14 mouse cellular contexts compared by ENCODE assay signal in the genomic region with DNA sequence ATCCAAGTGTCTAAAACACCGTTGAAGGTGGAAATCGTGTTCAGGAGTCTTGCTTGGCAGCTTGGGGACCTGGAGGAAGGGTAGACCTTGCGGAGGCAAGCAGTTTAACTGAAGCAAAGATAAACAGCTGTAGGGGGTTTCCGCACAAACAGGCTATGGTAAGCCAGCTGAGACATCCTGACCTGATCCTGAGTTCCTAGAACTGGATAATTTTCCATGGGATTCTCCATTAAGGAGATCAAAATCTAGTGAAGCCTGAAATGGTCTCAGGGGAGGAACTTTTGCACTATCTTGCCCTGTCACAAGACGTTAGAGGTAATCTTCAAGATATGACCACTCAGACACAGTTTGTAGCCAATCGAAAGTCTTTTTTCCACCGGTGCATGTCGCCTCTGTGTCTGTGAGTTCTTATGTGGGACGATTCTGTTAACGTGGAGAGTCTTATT. TPM values are rescaled to one million over a fixed set of nuclear protein-coding genes. Genes with fewer than 3 reads are reported as not detected.
A peak's percentile ranks its signal among the peaks of the same experiment; 100 is the strongest.
DNase-seq lines count a peak whose midpoint lies in the region; ATAC-seq and TF ChIP-seq lines count a peak whose summit lies in the region.
"Had no signal": no experiment of that assay in that cellular context is flagged by ENCODE, and none has a peak within 500 bp of the region (broad histone marks: within the 10 kb centered on the region; RNA-seq: fewer than 3 reads in every experiment).

No protein-coding gene starts in this region.

- no peak for TF ChIP-seq EP300 in lung, postnatal 0 days (IDR thresholded peaks at IDR 0.05)

- no peak overlapping the region for H3K4me2 ChIP-seq in lung, postnatal 0 days (replicated peaks; ENCODE audit: low read depth, low read length)
- H3K4me2 ChIP-seq in liver, embryonic 12.5 days: peak overlapping the region; percentile 53
- no peak overlapping the region for H3K4me2 ChIP-seq in intestine, embryonic 15.5 days (replicated peaks)
- H3K4me2 ChIP-seq: forebrain, embryonic 13.5 days; lung, embryonic 15.5 days; midbrain, embryonic 13.5 days; neural tube, embryonic 12.5 days had no signal

- H3K27me3 ChIP-seq in lung, postnatal 0 days (replicated peaks; ENCODE audit: insufficient read depth, low read length): no peaks in the 10 kb centered on the region
- H3K27me3 ChIP-seq in liver, embryonic 12.5 days (replicated peaks): no peaks in the 10 kb centered on the region
- H3K27me3 ChIP-seq in intestine, embryonic 15.5 days (replicated peaks): no peaks in the 10 kb centered on the region
- H3K27me3 ChIP-seq: forebrain, embryonic 13.5 days; lung, embryonic 15.5 days; midbrain, embryonic 13.5 days; neural tube, embryonic 12.5 days had no signal

- H3K4me3 ChIP-seq in lung, postnatal 0 days (ENCODE audit: low read depth, low read length): no peak overlapping the region
- H3K4me3 ChIP-seq in liver, embryonic 12.5 days: no peak overlapping the region
- H3K4me3 ChIP-seq in intestine, embryonic 15.5 days (replicated peaks): no peak overlapping the region
- H3K4me3 ChIP-seq: forebrain, embryonic 13.5 days; lung, embryonic 15.5 days; midbrain, embryonic 13.5 days; neural tube, embryonic 12.5 days had no signal

- no peak for ATAC-seq in lung, postnatal 0 days
- ATAC-seq in liver, embryonic 12.5 days: peak; percentile 72
- ATAC-seq in intestine, embryonic 15.5 days: no peak
- ATAC-seq: forebrain, embryonic 13.5 days; midbrain, embryonic 13.5 days had no signal

- no peaks in the 10 kb centered on the region for H3K36me3 ChIP-seq in lung, postnatal 0 days (ENCODE audit: insufficient read depth, low read length)
- H3K36me3 ChIP-seq in liver, embryonic 12.5 days: no peaks in the 10 kb centered on the region
- no peaks in the 10 kb centered on the region for H3K36me3 ChIP-seq in intestine, embryonic 15.5 days
- H3K36me3 ChIP-seq: lung, embryonic 15.5 days; midbrain, embryonic 13.5 days; neural tube, embryonic 12.5 days had no signal

- intact Hi-C loops in heart, postnatal 36 days (cut with DNase I): loop anchor here (2.0 kb wide), 1 partner anchor 28 kb away; no protein-coding TSS in a partner anchor

- 0 out of 2 replicates have a peak overlapping the region, but pooled peaks have one; percentile 20 for H3K27ac ChIP-seq in lung, postnatal 0 days (ENCODE audit: low read length)
- H3K27ac ChIP-seq in liver, embryonic 12.5 days: peak overlapping the region; percentile 61
- H3K27ac ChIP-seq in intestine, embryonic 15.5 days: no peak overlapping the region
- H3K27ac ChIP-seq: forebrain, embryonic 13.5 days; lung, embryonic 15.5 days; midbrain, embryonic 13.5 days; neural tube, embryonic 12.5 days had no signal

- no peak for TF ChIP-seq CTCF in lung, postnatal 0 days (IDR thresholded peaks at IDR 0.05)

- DNase-seq in heart, adult 11 months: peak; percentile 81
- DNase-seq in heart, postnatal 36 days: no peak
- no peak for DNase-seq in lung, postnatal 0 days (ENCODE audit: low spot score)
- no peak for DNase-seq in lung, postnatal 10 days
- peak; percentile 62 for DNase-seq in yolk sac, embryonic 10.5 days (ENCODE audit: low spot score)
- no peak for DNase-seq in frontal cortex, postnatal 36 days (ENCODE audit: low spot score in 2 of 2)
- DNase-seq: cerebellum, adult 8-10 months; gastrocnemius, postnatal 14 days had no signal

- WGBS in lung, postnatal 0 days: 84% methylated on average over 10 of the region's 10 CpGs
- 27% methylated on average over 10 of the region's 10 CpGs for WGBS in liver, embryonic 12.5 days (ENCODE audit: insufficient replicate concordance)
- 84% methylated on average over 10 of the region's 10 CpGs for WGBS in intestine, embryonic 15.5 days

- H3K4me1 ChIP-seq in lung, postnatal 0 days (ENCODE audit: insufficient read depth, low read depth, low read length): no peaks in the 10 kb centered on the region
- H3K4me1 ChIP-seq in liver, embryonic 12.5 days: peaks cover 47% of the 10 kb centered on the region
- no peaks in the 10 kb centered on the region for H3K4me1 ChIP-seq in intestine, embryonic 15.5 days (replicated peaks)
- H3K4me1 ChIP-seq: forebrain, embryonic 13.5 days; midbrain, embryonic 13.5 days; neural tube, embryonic 12.5 days had no signal

- H3K9ac ChIP-seq in lung, postnatal 0 days (replicated peaks; ENCODE audit: low read depth): no peak overlapping the region
- peak overlapping the region; percentile 19; the same call in 1 of the 2 replicates for H3K9ac ChIP-seq in liver, embryonic 12.5 days
- H3K9ac ChIP-seq in intestine, embryonic 15.5 days: no peak overlapping the region
- H3K9ac ChIP-seq: forebrain, embryonic 13.5 days; lung, embryonic 15.5 days; midbrain, embryonic 13.5 days; neural tube, embryonic 12.5 days had no signal

- no peaks in the 10 kb centered on the region for H3K9me3 ChIP-seq in lung, postnatal 0 days (ENCODE audit: low read length)
- H3K9me3 ChIP-seq in liver, embryonic 12.5 days (replicated peaks): no peaks in the 10 kb centered on the region
- H3K9me3 ChIP-seq in intestine, embryonic 15.5 days: no peaks in the 10 kb centered on the region
- H3K9me3 ChIP-seq: forebrain, embryonic 13.5 days; lung, embryonic 15.5 days; midbrain, embryonic 13.5 days; neural tube, embryonic 12.5 days had no signal

RNA-seq across cellular contexts. Expression of a gene that starts 29.6 kb away (rescaled TPM):
- 1 to 10 TPM; 2.2 to 2.7 TPM for total RNA-seq in heart, postnatal 36 days (2021)
- 7.5 TPM in 2 replicates for polyA plus RNA-seq in lung, postnatal 0 days (2015; fragmentation: Nextera tagmentation; extraction: Ambion mirVana)
- polyA plus RNA-seq in liver, embryonic 12.5 days (2016; fragmentation: Nextera tagmentation; extraction: Ambion mirVana): 5.2 and 5.5 TPM in 2 replicates
- 7.9 and 8.6 TPM in 2 replicates for polyA plus RNA-seq in intestine, embryonic 15.5 days (2015; fragmentation: Nextera tagmentation; extraction: Ambion mirVana)

RNA-seq across cellular contexts. Expression of a gene that starts 31.8 kb away (rescaled TPM):
- total RNA-seq in heart, postnatal 36 days (2021): 100 to 1,000 TPM; 280 to 282 TPM
- 251 and 269 TPM in 2 replicates for polyA plus RNA-seq in lung, postnatal 0 days (2015; fragmentation: Nextera tagmentation; extraction: Ambion mirVana)
- 108 and 117 TPM in 2 replicates for polyA plus RNA-seq in liver, embryonic 12.5 days (2016; fragmentation: Nextera tagmentation; extraction: Ambion mirVana)
- 195 and 213 TPM in 2 replicates for polyA plus RNA-seq in intestine, embryonic 15.5 days (2015; fragmentation: Nextera tagmentation; extraction: Ambion mirVana)

Comparison
In these comparisons a context has a peak if more than half of its experiments do, and no peak if none do; other contexts are left out.
1. DNase-seq: peak in heart, adult 11 months (single experiment) and yolk sac, embryonic 10.5 days (single experiment); none in heart, postnatal 36 days (0 of 2), lung, postnatal 0 days (single experiment), lung, postnatal 10 days (single experiment) and frontal cortex, postnatal 36 days (0 of 2).